Mouse (Mus musculus) small intestine, adult 2 months (tissue): ENCODE data around the gene Fyb2.

Source experiments
- CTCF ChIP-seq: fragments of 200-500 bp; IDR thresholded peaks from 2 replicates; pipeline ENCODE4 v1.5.1; 2012; ENCODE audit warnings: low read depth, mild to moderate bottlenecking, control low read depth, inconsistent platforms, low read length, moderate library complexity, mixed read lengths; ENCODE audit not compliant: insufficient replicate concordance, insufficient read length; ENCODE audit errors: extremely low read depth
- POLR2A ChIP-seq: fragments of 200-500 bp; IDR thresholded peaks from 2 replicates; pipeline ENCODE4 v1.6.1; 2012; ENCODE audit warnings: low read depth, mild to moderate bottlenecking, control low read depth, inconsistent platforms, low read length, moderate library complexity

DNA sequence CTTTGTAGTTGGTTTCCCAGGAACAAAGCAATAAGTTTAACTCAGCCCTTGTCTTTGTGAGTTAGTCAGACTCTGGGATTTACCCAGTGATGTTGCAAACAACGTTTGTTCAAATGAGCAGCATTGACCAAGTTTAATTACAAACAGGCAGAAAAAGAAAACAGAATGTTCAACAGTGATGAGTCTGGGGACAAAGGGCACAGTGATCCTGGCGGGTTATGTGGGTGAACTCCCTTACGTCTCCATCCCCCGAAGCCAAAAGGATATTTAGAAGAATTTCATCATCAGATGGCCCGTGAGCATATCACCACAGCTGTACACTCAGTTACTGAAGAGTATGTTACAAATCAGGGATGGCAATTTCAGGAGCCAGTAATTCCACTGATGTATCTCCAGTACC, 86.4 kb downstream of the Fyb2 start:
- TF ChIP-seq CTCF: no peak
- TF ChIP-seq POLR2A: no peak
